Mouse (Mus musculus) hindbrain, embryonic 15.5 days (tissue): ENCODE measurements at regions not wholly inside any gene's neighbourhood (a gene's known extent, or its start where the extent isn't known, plus 50 kb on each side); places are given as distances from the start of the nearest gene placed in this dataset.
"Not testable (repeated sequence)": the region's sequence is repeated elsewhere in the genome, so short reads cannot be mapped to it uniquely, and the experiment has no call there.

Experiments
- ATAC-seq: fragments of 200-750 bp; cut with Nextera tagmentation; 2 replicates; pipeline ENCODE4 v1.8.0; 2017; ENCODE audit warnings: low read depth, moderate number of reproducible peaks, moderate TSS enrichment; ENCODE audit not compliant: low FRiP score
- H3K27ac ChIP-seq: fragments of 300-500 bp; sonication (generic); replicated peaks from 2 replicates; pipeline ENCODE4 v1.5.1; 2015; ENCODE audit warnings: mild to moderate bottlenecking, inconsistent platforms
- H3K27me3 ChIP-seq: fragments of 300-500 bp; sonication (generic); 2 replicates; pipeline ENCODE4 v1.6.1; 2015; ENCODE audit warnings: control low read depth, inconsistent platforms
- H3K36me3 ChIP-seq: fragments of 300-500 bp; sonication (generic); 2 replicates; pipeline ENCODE4 v1.6.1; 2015; ENCODE audit warnings: control low read depth, inconsistent platforms
- H3K4me1 ChIP-seq: fragments of 300-500 bp; sonication (generic); replicated peaks from 2 replicates; pipeline ENCODE4 v1.6.1; 2015; ENCODE audit warnings: control low read depth, inconsistent platforms
- H3K4me2 ChIP-seq: fragments of 300-500 bp; sonication (generic); 2 replicates; pipeline ENCODE4 v1.6.1; 2015; ENCODE audit warnings: moderate library complexity, mild to moderate bottlenecking, inconsistent platforms
- H3K4me3 ChIP-seq: fragments of 300-500 bp; sonication (generic); 2 replicates; pipeline ENCODE4 v1.5.1; 2015; ENCODE audit warnings: mild to moderate bottlenecking, inconsistent platforms
- H3K9ac ChIP-seq: fragments of 300-500 bp; sonication (generic); 2 replicates; pipeline ENCODE4 v1.6.1; 2015; ENCODE audit warnings: inconsistent platforms
- H3K9me3 ChIP-seq: fragments of 300-500 bp; sonication (generic); 2 replicates; pipeline ENCODE4 v1.6.1; 2016; ENCODE audit warnings: control low read depth, inconsistent platforms
- WGBS: fragments of 180-500 bp; shearing (Covaris S2); methylation state at CpG from one replicate; pipeline ENCODE4 v1.1.7; 2015; 5-methylcytosine and 5-hydroxymethylcytosine counted together

DNA sequence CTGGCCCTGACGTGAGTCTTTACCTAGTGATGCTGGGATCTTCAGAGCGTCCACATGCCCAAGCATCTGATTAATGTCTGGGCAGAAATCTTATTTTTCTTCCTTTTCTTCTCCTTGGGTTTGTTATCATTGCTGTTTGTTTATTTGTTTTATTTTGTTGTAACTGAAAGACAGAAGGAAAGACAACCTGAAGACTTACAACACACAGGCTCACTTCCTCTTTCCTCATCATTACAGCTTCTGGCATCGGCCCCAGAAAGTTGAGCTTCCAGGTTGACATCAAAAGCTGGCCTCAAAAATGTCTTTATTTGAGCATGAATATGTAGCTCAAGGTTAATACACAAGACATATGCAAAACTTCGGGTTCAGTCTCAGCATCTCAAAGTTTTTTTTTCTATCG lies 846.4 kb downstream of the Diaph3 start:
- H3K9ac ChIP-seq, H3K27me3 ChIP-seq, ATAC-seq, H3K4me2 ChIP-seq, H3K4me1 ChIP-seq, H3K36me3 ChIP-seq, H3K4me3 ChIP-seq, H3K9me3 ChIP-seq, H3K27ac ChIP-seq: not testable (repeated sequence)
- WGBS: 90% methylated on average over 5 of the region's 5 CpGs

DNA sequence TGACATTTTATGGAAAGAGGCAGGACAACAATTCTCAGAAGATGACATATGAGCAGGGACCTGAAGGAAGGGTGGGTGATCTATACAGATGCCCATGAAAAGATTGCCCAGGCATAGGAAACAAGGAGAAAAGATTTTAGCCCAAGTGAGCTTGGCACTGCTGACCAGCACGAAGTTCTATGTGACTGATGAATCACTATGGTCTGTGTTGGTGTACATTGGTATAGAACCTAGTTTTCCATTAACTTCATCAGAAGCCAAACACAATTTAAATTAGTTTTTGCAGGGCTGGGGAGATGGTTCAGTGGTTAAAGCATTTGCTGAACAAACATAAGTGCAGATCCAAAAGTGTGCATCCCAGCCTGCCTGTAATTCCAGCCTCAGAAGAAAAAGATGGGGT lies 847.2 kb downstream of the Diaph3 start:
- H3K4me2 ChIP-seq: no peak overlapping the region
- ATAC-seq: no peak
- H3K9ac ChIP-seq: no peak overlapping the region
- no peak overlapping the region for H3K27ac ChIP-seq
- H3K27me3 ChIP-seq: no peaks in the 10 kb centered on the region
- H3K9me3 ChIP-seq: no peaks in the 10 kb centered on the region
- H3K4me3 ChIP-seq: no peak overlapping the region
- no peaks in the 10 kb centered on the region for H3K36me3 ChIP-seq
- 83% methylated on average over 1 of the region's 1 CpGs for WGBS
- no peaks in the 10 kb centered on the region for H3K4me1 ChIP-seq

DNA sequence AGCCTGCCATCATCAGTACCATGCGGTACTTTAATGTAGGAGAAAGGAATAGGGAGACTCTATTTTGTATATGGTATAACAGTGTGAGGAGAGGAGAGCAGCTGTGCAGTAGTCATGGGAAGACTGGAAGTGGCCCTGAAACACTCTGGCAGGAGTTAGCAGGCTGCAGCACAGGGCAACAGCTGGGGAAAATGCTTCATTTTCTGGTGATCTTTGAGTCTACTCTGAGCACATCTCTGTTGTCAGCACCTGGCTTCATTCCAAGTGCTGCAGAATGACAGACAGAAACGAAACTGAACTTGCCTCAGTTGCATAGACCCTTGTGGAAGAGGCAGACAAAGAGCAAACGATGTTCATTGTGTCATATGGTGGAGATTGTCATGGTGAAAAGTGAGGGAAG lies 847.7 kb downstream of the Diaph3 start:
- ATAC-seq: no peak
- no peaks in the 10 kb centered on the region for H3K36me3 ChIP-seq
- 68% methylated on average over 3 of the region's 3 CpGs for WGBS
- H3K4me1 ChIP-seq: no peaks in the 10 kb centered on the region
- no peak overlapping the region for H3K27ac ChIP-seq
- no peak overlapping the region for H3K4me3 ChIP-seq
- no peak overlapping the region for H3K9ac ChIP-seq
- H3K27me3 ChIP-seq: no peaks in the 10 kb centered on the region
- no peaks in the 10 kb centered on the region for H3K9me3 ChIP-seq
- H3K4me2 ChIP-seq: no peak overlapping the region

DNA sequence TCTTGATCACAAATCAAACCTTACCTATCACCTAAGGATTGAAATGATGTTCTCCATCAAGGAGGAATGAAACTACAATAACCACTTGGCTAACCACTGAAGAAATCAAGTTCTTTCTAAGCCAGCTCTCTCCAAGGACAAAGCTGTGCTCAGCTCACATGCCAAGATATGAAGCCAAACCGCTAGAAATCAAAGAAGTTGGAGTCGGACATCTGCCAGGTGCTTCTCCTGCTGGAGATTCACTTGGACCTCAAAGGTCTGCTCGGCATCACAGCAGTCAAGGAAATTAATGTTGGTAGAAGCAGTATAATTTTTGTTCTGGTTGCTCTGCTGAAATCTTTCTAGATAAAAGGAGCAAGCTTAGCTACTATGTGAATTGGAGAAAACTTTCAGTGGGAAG lies 850.5 kb downstream of the Diaph3 start:
- H3K27ac ChIP-seq: no peak overlapping the region
- 93% methylated on average over 3 of the region's 3 CpGs for WGBS
- no peaks in the 10 kb centered on the region for H3K36me3 ChIP-seq
- no peak overlapping the region for H3K9ac ChIP-seq
- H3K4me3 ChIP-seq: no peak overlapping the region
- no peak overlapping the region for H3K4me2 ChIP-seq
- H3K4me1 ChIP-seq: no peaks in the 10 kb centered on the region
- no peak for ATAC-seq
- H3K9me3 ChIP-seq: no peaks in the 10 kb centered on the region
- H3K27me3 ChIP-seq: no peaks in the 10 kb centered on the region

DNA sequence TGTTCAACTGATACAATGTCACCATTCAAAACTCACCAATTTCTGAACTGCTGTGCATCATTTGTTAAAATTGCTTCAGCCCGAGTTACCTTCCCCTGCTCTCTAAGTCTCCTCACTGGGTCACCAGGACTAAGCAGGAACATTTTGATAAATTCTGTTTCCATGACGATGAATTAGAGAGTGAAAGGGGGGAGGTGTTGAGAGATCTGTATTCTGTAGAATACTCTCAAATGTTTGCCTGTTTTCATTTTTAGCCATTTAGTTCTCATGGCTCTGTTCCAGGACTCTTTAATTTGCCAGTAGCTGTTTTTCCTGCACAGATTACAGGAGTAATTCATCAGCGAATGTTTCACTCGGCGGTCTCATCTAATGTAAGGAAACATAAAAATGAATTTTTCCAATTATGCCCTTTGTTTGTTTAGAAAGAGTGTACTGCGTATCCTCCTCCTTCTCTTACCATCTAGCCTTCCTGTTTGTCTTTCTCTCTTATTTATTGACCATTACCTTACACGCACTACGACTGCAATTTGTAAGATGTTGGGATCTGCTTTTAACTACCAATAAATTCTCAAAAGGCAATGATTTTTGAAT lies 879.3 kb downstream of the Diaph3 start:
- Histone ChIP-seq H3K36me3 (no peaks in the 10 kb centered on the region), H3K27me3 (no peaks in the 10 kb centered on the region), H3K27ac (no peak overlapping the region; the same call in 1 of the 2 replicates), H3K9me3 (no peaks in the 10 kb centered on the region), H3K4me2 (peak overlapping the region; percentile 20), H3K4me3 (no peak overlapping the region), H3K9ac (no peak overlapping the region), H3K4me1 (peaks cover 9% of the 10 kb centered on the region; the same call in 1 of the 2 replicates)
- 36% methylated on average over 8 of the region's 8 CpGs for WGBS
- ATAC-seq: peak; percentile 81

DNA sequence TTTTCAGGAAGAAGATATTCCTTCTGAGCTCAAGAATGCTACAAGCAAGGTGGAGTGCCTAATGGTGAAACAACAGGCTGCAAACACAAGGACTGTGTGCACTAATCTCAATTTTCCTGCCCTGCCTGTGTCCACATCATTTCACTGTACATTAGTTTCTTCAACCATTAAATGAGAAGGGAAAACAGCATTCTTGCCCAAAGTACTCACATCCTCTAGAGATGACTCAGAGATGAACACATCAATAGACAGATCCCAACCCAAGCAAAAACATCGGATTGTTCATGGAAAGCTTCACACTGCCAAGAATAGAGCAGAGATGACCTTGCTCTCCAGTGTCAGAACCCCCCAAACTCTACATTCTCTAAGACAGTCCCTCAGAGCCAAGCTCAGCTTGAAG lies 886.8 kb downstream of the Diaph3 start:
- Histone ChIP-seq H3K9ac (no peak overlapping the region), H3K36me3 (no peaks in the 10 kb centered on the region), H3K27me3 (no peaks in the 10 kb centered on the region), H3K4me1 (no peaks in the 10 kb centered on the region), H3K9me3 (no peaks in the 10 kb centered on the region), H3K27ac (no peak overlapping the region), H3K4me3 (no peak overlapping the region), H3K4me2 (no peak overlapping the region)
- ATAC-seq: no peak
- WGBS: 41% methylated on average over 1 of the region's 1 CpGs

DNA sequence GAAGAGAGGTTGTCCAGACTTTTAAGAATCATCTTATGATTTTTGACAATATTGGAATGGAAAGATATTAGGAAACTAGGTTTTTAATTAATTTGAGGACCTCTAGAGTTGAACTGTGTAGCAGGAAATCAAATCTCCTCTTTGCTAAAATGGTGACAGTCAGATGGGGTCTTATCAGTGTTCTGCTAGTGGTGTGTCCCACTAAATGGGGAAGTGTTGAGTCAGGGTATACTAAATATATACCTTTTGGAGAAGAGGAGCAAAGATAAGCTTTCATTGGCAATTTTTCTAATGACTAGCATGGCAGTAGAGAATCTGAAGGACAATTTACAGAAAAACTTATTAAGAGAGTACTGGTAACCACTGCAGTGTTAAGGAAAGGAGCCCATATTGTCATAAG lies 889.4 kb downstream of the Diaph3 start:
- H3K9ac ChIP-seq: no peak overlapping the region
- no peak for ATAC-seq
- H3K27me3 ChIP-seq: no peaks in the 10 kb centered on the region
- no peak overlapping the region for H3K27ac ChIP-seq
- H3K4me3 ChIP-seq: no peak overlapping the region
- H3K36me3 ChIP-seq: no peaks in the 10 kb centered on the region
- no peaks in the 10 kb centered on the region for H3K4me1 ChIP-seq
- no peak overlapping the region for H3K4me2 ChIP-seq
- no peaks in the 10 kb centered on the region for H3K9me3 ChIP-seq

DNA sequence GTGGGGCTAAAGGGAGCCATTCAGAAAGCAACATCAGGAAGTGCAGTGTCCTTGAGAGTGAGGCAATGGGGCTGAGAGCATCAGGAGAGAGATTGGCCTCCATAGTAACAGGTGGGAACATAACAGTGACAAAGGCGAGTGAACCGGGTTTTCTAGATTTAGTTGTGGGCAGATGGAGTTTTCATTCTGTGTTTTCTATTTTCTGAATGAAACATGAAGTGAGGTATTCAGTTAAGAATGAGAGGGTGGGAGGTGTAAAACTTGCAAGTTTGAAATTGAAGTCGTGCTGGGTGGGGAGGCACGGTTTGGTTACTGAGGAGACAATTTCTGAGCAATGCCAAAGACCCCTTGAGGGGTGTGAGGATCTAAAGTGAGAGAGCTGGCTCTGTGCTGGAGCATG lies 893.3 kb downstream of the Diaph3 start:
- Histone ChIP-seq H3K9me3 (no peaks in the 10 kb centered on the region), H3K4me2 (no peak overlapping the region), H3K9ac (no peak overlapping the region), H3K4me3 (no peak overlapping the region), H3K4me1 (no peaks in the 10 kb centered on the region), H3K27me3 (no peaks in the 10 kb centered on the region), H3K27ac (no peak overlapping the region), H3K36me3 (no peaks in the 10 kb centered on the region)
- ATAC-seq: no peak
- 94% methylated on average over 4 of the region's 4 CpGs for WGBS

DNA sequence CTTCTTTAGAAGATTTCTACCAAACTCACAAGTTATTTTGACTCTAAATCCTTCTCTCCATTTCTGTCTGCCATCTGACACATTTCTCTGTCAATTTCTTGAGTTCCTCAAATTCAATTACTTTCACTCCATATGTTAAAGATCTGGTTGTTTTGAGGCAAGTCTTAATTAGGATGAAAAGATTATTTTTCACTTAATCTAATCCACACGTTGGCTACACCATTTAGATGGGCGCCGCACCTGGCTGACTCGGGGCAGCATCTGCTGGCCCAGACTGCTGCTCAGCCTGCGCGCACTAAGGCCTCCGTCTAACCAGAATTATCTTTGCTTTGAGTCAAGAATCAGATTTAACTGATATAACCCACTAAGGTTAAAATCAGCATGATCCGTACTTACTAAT lies 894.3 kb downstream of the Diaph3 start:
- no peaks in the 10 kb centered on the region for H3K36me3 ChIP-seq
- 86% methylated on average over 8 of the region's 8 CpGs for WGBS
- no peaks in the 10 kb centered on the region for H3K9me3 ChIP-seq
- H3K4me1 ChIP-seq: no peaks in the 10 kb centered on the region
- no peak overlapping the region for H3K4me2 ChIP-seq
- no peak for ATAC-seq
- H3K9ac ChIP-seq: no peak overlapping the region
- H3K27me3 ChIP-seq: no peaks in the 10 kb centered on the region
- H3K27ac ChIP-seq: no peak overlapping the region
- H3K4me3 ChIP-seq: no peak overlapping the region

DNA sequence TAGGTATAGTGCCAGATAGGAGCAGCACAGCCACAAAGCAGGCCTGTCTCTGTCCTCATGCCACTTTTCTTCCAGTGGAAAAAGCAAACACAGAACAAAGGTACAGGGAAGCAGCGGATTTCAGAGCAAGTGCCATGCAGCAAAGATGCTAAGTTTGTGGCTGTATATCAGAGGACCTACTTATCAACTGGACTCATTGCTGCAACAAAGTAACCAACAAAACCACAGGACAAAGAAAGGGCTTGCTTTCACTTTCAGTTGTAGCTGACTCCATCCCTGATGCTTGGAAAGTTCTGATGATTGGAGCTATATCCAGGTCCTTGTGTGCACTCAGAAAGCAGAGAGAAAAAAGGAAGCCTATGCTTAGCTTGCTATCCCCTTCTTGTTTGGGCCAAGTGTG lies 897.4 kb downstream of the Diaph3 start:
- Histone ChIP-seq H3K27me3 (no peaks in the 10 kb centered on the region), H3K4me2 (no peak overlapping the region), H3K9me3 (no peaks in the 10 kb centered on the region), H3K36me3 (no peaks in the 10 kb centered on the region), H3K27ac (no peak overlapping the region), H3K4me3 (no peak overlapping the region), H3K4me1 (no peaks in the 10 kb centered on the region), H3K9ac (no peak overlapping the region)
- 96% methylated on average over 1 of the region's 1 CpGs for WGBS
- no peak for ATAC-seq

DNA sequence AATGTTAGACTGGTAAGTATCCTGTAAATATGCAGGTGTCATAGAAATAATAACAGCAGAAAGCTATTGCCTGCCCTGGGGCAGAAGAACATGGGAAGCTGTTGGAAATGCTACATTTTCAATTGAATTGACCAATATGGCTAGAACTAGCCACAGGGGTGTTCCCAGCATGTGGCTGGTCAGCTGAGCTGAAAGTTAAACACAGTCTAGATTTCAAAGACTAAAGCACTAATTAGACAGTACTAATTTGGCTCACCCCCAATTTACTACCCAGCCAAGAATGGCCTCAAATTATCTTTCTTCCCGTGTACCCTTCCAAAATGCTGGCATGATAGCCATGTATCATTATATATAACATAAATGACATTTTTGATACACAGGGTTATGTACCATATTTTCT lies 898.2 kb downstream of the Diaph3 start:
- Histone ChIP-seq H3K27me3 (no peaks in the 10 kb centered on the region), H3K36me3 (no peaks in the 10 kb centered on the region), H3K27ac (no peak overlapping the region), H3K9me3 (no peaks in the 10 kb centered on the region), H3K4me1 (no peaks in the 10 kb centered on the region), H3K4me3 (no peak overlapping the region), H3K4me2 (no peak overlapping the region), H3K9ac (no peak overlapping the region)
- 60% methylated on average over 1 of the region's 1 CpGs for WGBS
- no peak for ATAC-seq

DNA sequence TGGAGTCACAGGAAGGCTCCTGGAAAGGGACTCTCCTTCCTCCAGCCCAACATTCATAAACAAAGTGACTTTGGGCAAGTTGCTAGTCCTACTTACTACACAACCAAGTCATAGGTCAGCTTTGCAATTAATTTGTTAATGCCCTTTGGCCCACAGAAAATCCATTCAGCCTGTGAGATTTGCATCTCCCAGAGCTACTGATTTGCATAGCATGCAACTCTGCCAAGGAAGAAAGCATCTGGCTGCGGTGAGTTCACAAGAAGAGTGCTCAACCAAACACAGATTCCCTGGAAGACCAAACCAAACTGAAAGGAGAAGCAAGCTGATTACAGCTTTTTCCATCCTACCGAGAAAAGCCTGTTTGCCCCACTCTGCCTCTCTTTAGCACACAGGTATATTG lies 901.9 kb downstream of the Diaph3 start:
- Histone ChIP-seq H3K4me3 (no peak overlapping the region), H3K27me3 (no peaks in the 10 kb centered on the region), H3K4me2 (no peak overlapping the region), H3K27ac (no peak overlapping the region), H3K36me3 (no peaks in the 10 kb centered on the region), H3K9ac (no peak overlapping the region), H3K9me3 (no peaks in the 10 kb centered on the region), H3K4me1 (no peaks in the 10 kb centered on the region)
- 33% methylated on average over 2 of the region's 2 CpGs for WGBS
- ATAC-seq: no peak

DNA sequence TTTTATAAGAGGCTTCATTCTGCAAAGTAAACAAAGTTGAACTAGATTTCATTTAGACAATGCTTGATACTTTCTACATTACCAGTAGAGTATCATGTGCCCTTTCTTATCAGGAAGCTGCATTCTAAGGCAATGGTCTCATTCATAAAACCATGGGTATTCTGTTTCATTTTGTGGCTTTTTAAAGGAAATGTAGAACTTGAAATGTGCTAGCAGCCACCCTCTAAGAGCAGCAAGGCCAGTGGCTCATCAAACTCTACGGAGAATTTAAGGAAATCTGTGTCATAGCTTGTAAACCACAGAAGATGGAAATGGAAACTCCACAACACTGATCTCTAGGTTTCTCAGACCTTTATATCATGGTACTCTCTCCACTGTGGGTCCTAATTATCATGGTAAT lies 907.7 kb downstream of the Diaph3 start:
- no peak overlapping the region for H3K4me2 ChIP-seq

More for the DNA sequence above, 907.7 kb downstream of the Diaph3 start:
- Histone ChIP-seq H3K4me1 (no peaks in the 10 kb centered on the region), H3K9me3 (no peaks in the 10 kb centered on the region), H3K27me3 (no peaks in the 10 kb centered on the region), H3K27ac (no peak overlapping the region), H3K4me3 (no peak overlapping the region), H3K9ac (no peak overlapping the region), H3K36me3 (no peaks in the 10 kb centered on the region)
- no peak for ATAC-seq
- WGBS: 93% methylated on average over 1 of the region's 1 CpGs
